ENCODE assay signal across 19 mouse cellular contexts in genomic region chr5:91729415-91729814, GRCm38 (mm10).
A peak's percentile ranks its signal among the peaks of the same experiment; 100 is the strongest.
DNase-seq lines count a peak whose midpoint lies in the region; ATAC-seq and TF ChIP-seq lines count a peak whose summit lies in the region.
"Had no signal": no experiment of that assay in that cellular context is flagged by ENCODE, and none has a peak within 500 bp of the region (broad histone marks: within the 10 kb centered on the region; RNA-seq: fewer than 3 reads in every experiment).

No protein-coding gene starts in this region.

- 0 out of 2 replicates have a peak, but pooled peaks cover 4% of the 10 kb centered on the region for H3K4me1 ChIP-seq in hindbrain, embryonic 13.5 days (replicated peaks)
- H3K4me1 ChIP-seq in hindbrain, embryonic 11.5 days (replicated peaks; ENCODE audit: control insufficient read depth, insufficient read depth, low read length) = no peaks in the 10 kb centered on the region
- H3K4me1 ChIP-seq in neural tube, embryonic 13.5 days (replicated peaks) = no peaks in the 10 kb centered on the region
- H3K4me1 ChIP-seq in hindbrain, postnatal 0 days (ENCODE audit: insufficient read depth, low read length) = no peaks in the 10 kb centered on the region
- H3K4me1 ChIP-seq in stomach, postnatal 0 days (replicated peaks; ENCODE audit: control insufficient read depth, insufficient read depth) = no peaks in the 10 kb centered on the region
- H3K4me1 ChIP-seq in lung, postnatal 0 days (ENCODE audit: insufficient read depth, low read depth, low read length) = no peaks in the 10 kb centered on the region
- H3K4me1 ChIP-seq: heart, embryonic 15.5 days had no signal

- no peak overlapping the region for H3K9ac ChIP-seq in hindbrain, embryonic 13.5 days
- no peak overlapping the region for H3K9ac ChIP-seq in hindbrain, embryonic 11.5 days (ENCODE audit: low read depth, low read length)
- no peak overlapping the region for H3K9ac ChIP-seq in neural tube, embryonic 13.5 days
- H3K9ac ChIP-seq in hindbrain, postnatal 0 days (replicated peaks; ENCODE audit: low read length) = no peak overlapping the region
- H3K9ac ChIP-seq in stomach, postnatal 0 days (ENCODE audit: low read length) = no peak overlapping the region
- no peak overlapping the region for H3K9ac ChIP-seq in lung, postnatal 0 days (replicated peaks; ENCODE audit: low read depth)
- H3K9ac ChIP-seq: heart, embryonic 15.5 days had no signal

- TF ChIP-seq EP300 in stomach, postnatal 0 days (optimal IDR thresholded peaks at IDR 0.05) = no peak
- TF ChIP-seq EP300 in lung, postnatal 0 days (IDR thresholded peaks at IDR 0.05) = no peak

- 40% methylated on average over 4 of the region's 4 CpGs for WGBS in hindbrain, embryonic 13.5 days
- WGBS in hindbrain, embryonic 11.5 days = 58% methylated on average over 4 of the region's 4 CpGs
- 50% methylated on average over 4 of the region's 4 CpGs for WGBS in neural tube, embryonic 13.5 days
- 39% methylated on average over 4 of the region's 4 CpGs for WGBS in hindbrain, postnatal 0 days
- WGBS in stomach, postnatal 0 days = 67% methylated on average over 4 of the region's 4 CpGs
- WGBS in lung, postnatal 0 days = 64% methylated on average over 4 of the region's 4 CpGs

- H3K4me3 ChIP-seq in hindbrain, embryonic 13.5 days = no peak overlapping the region
- no peak overlapping the region for H3K4me3 ChIP-seq in hindbrain, embryonic 11.5 days (ENCODE audit: low read depth, low read length)
- no peak overlapping the region for H3K4me3 ChIP-seq in neural tube, embryonic 13.5 days
- H3K4me3 ChIP-seq in hindbrain, postnatal 0 days (ENCODE audit: low read length) = no peak overlapping the region
- H3K4me3 ChIP-seq in stomach, postnatal 0 days (ENCODE audit: low read depth, low read length) = no peak overlapping the region
- no peak overlapping the region for H3K4me3 ChIP-seq in lung, postnatal 0 days (ENCODE audit: low read depth, low read length)
- H3K4me3 ChIP-seq: heart, embryonic 15.5 days; layer of hippocampus, adult 2 months had no signal

- H3K4me2 ChIP-seq in hindbrain, embryonic 13.5 days = no peak overlapping the region
- H3K4me2 ChIP-seq in hindbrain, embryonic 11.5 days (replicated peaks; ENCODE audit: low read depth, low read length) = no peak overlapping the region
- H3K4me2 ChIP-seq in neural tube, embryonic 13.5 days = no peak overlapping the region
- H3K4me2 ChIP-seq in hindbrain, postnatal 0 days (ENCODE audit: low read depth, low read length) = no peak overlapping the region
- H3K4me2 ChIP-seq in stomach, postnatal 0 days (replicated peaks; ENCODE audit: low read depth) = no peak overlapping the region
- no peak overlapping the region for H3K4me2 ChIP-seq in lung, postnatal 0 days (replicated peaks; ENCODE audit: low read depth, low read length)
- H3K4me2 ChIP-seq: heart, embryonic 15.5 days had no signal

- H3K27ac ChIP-seq in hindbrain, embryonic 13.5 days = no peak overlapping the region
- H3K27ac ChIP-seq in hindbrain, embryonic 11.5 days (ENCODE audit: low read depth, low read length) = no peak overlapping the region
- H3K27ac ChIP-seq in neural tube, embryonic 13.5 days (replicated peaks) = no peak overlapping the region
- H3K27ac ChIP-seq in hindbrain, postnatal 0 days = no peak overlapping the region
- no peak overlapping the region for H3K27ac ChIP-seq in stomach, postnatal 0 days (replicated peaks)
- no peak overlapping the region for H3K27ac ChIP-seq in lung, postnatal 0 days (ENCODE audit: low read length)
- H3K27ac ChIP-seq: heart, embryonic 15.5 days; layer of hippocampus, adult 2 months had no signal

- no peaks in the 10 kb centered on the region for H3K36me3 ChIP-seq in hindbrain, embryonic 13.5 days
- H3K36me3 ChIP-seq in hindbrain, embryonic 11.5 days (ENCODE audit: control insufficient read depth, insufficient read depth, low read length) = no peaks in the 10 kb centered on the region
- no peaks in the 10 kb centered on the region for H3K36me3 ChIP-seq in neural tube, embryonic 13.5 days
- no peaks in the 10 kb centered on the region for H3K36me3 ChIP-seq in hindbrain, postnatal 0 days (ENCODE audit: insufficient read depth, low read length)
- H3K36me3 ChIP-seq in stomach, postnatal 0 days (ENCODE audit: control insufficient read depth, insufficient read depth, low read length) = no peaks in the 10 kb centered on the region
- no peaks in the 10 kb centered on the region for H3K36me3 ChIP-seq in lung, postnatal 0 days (ENCODE audit: insufficient read depth, low read length)
- H3K36me3 ChIP-seq: heart, embryonic 15.5 days had no signal

- DNase-seq in hindbrain, embryonic 11.5 days (ENCODE audit: low spot score) = no peak
- DNase-seq in neural tube, embryonic 10.5 days (ENCODE audit: extremely low spot score, low spot score) = no peak
- DNase-seq in hindbrain, postnatal 0 days (ENCODE audit: low spot score) = peak; percentile 25
- no peak for DNase-seq in stomach, postnatal 0 days (ENCODE audit: low spot score)
- no peak for DNase-seq in right cerebral cortex, adult 18-20 months
- DNase-seq in lung, postnatal 0 days (ENCODE audit: low spot score) = no peak
- DNase-seq: adrenal gland, postnatal 14 days; cerebellum, adult 8-10 months; heart, postnatal 36 days; kidney, adult 8-10 months; kidney, postnatal 14 days; right cerebral cortex, postnatal 14 days; thymus, postnatal 25 days had no signal

- peaks cover 7% of the 10 kb centered on the region; the same call in 1 of the 2 replicates for H3K27me3 ChIP-seq in hindbrain, embryonic 13.5 days
- no peaks in the 10 kb centered on the region for H3K27me3 ChIP-seq in hindbrain, embryonic 11.5 days (ENCODE audit: control insufficient read depth, insufficient read depth, low read length)
- no peaks in the 10 kb centered on the region for H3K27me3 ChIP-seq in neural tube, embryonic 13.5 days
- no peaks in the 10 kb centered on the region for H3K27me3 ChIP-seq in hindbrain, postnatal 0 days (ENCODE audit: insufficient read depth, low read length)
- no peaks in the 10 kb centered on the region for H3K27me3 ChIP-seq in stomach, postnatal 0 days (ENCODE audit: control insufficient read depth, insufficient read depth, low read length)
- H3K27me3 ChIP-seq in lung, postnatal 0 days (replicated peaks; ENCODE audit: insufficient read depth, low read length) = no peaks in the 10 kb centered on the region
- H3K27me3 ChIP-seq: heart, embryonic 15.5 days had no signal

- no peak for TF ChIP-seq CTCF in hindbrain, postnatal 0 days (IDR thresholded peaks at IDR 0.05; ENCODE audit: low read depth)
- TF ChIP-seq CTCF in stomach, postnatal 0 days (IDR thresholded peaks at IDR 0.05; ENCODE audit: low read depth) = no peak
- no peak for TF ChIP-seq CTCF in lung, postnatal 0 days (IDR thresholded peaks at IDR 0.05)

- H3K9me3 ChIP-seq in hindbrain, embryonic 13.5 days = no peaks in the 10 kb centered on the region
- H3K9me3 ChIP-seq in hindbrain, embryonic 11.5 days (ENCODE audit: control insufficient read depth, low read length) = no peaks in the 10 kb centered on the region
- no peaks in the 10 kb centered on the region for H3K9me3 ChIP-seq in neural tube, embryonic 13.5 days
- H3K9me3 ChIP-seq in hindbrain, postnatal 0 days (ENCODE audit: low read length) = no peaks in the 10 kb centered on the region
- no peaks in the 10 kb centered on the region for H3K9me3 ChIP-seq in stomach, postnatal 0 days (ENCODE audit: control insufficient read depth, low read length)
- H3K9me3 ChIP-seq in lung, postnatal 0 days (ENCODE audit: low read length) = no peaks in the 10 kb centered on the region
- H3K9me3 ChIP-seq: heart, embryonic 15.5 days had no signal

- peak; percentile 24; the same call in 1 of the 2 replicates for ATAC-seq in hindbrain, embryonic 13.5 days (ENCODE audit: low FRiP score)
- ATAC-seq in hindbrain, embryonic 11.5 days (ENCODE audit: low FRiP score) = no peak
- ATAC-seq in neural tube, embryonic 13.5 days (ENCODE audit: low read depth) = 0 out of 2 replicates have a peak, but pooled peaks have one; percentile 63
- no peak for ATAC-seq in hindbrain, postnatal 0 days
- ATAC-seq in stomach, postnatal 0 days (ENCODE audit: low FRiP score, low TSS enrichment) = peak; percentile 18; the same call in 1 of the 2 replicates
- no peak for ATAC-seq in lung, postnatal 0 days
- ATAC-seq: CD4-positive, CD25-positive, alpha-beta regulatory T cell, adult 4 months; inflammation-experienced regulatory T-cells, adult 6 months had no signal

Comparison
In these comparisons a context has a peak if more than half of its experiments do, and no peak if none do; other contexts are left out.
1. ATAC-seq: peak in hindbrain, embryonic 13.5 days (single experiment), neural tube, embryonic 13.5 days (single experiment) and stomach, postnatal 0 days (single experiment); none in hindbrain, embryonic 11.5 days (single experiment), hindbrain, postnatal 0 days (single experiment) and lung, postnatal 0 days (single experiment).